Mouse (Mus musculus): ENCODE data around the gene Rnd2. TPM values are rescaled to one million over a fixed set of nuclear protein-coding genes. Genes with fewer than 3 reads are reported as not detected.
"Not testable (repeated sequence)": the region's sequence is repeated elsewhere in the genome, so short reads cannot be mapped to it uniquely, and the experiment has no call there.

Rnd2 gene
- polyA plus RNA-seq, 1 experiment from 2014 or later: 10.3 TPM

GRCm38 (mm10) chr11:101433396-101433795 lies 31.4 kb upstream of the Rnd2 start:
- 91% methylated on average over 13 of the region's 13 CpGs for WGBS
- no peaks in the 10 kb centered on the region for H3K27me3 ChIP-seq (ENCODE audit: insufficient read depth, low read length)
- no peak overlapping the region for H3K9ac ChIP-seq (ENCODE audit: low read depth, low read length)
- no peak overlapping the region for H3K4me2 ChIP-seq (ENCODE audit: low read length)
- TF ChIP-seq CTCF (IDR thresholded peaks at IDR 0.05; ENCODE audit: low read depth): no peak
- H3K27ac ChIP-seq: no peak overlapping the region
- no peak overlapping the region for H3K4me3 ChIP-seq (replicated peaks; ENCODE audit: low read depth, low read length)
- DNase-seq (ENCODE audit: low spot score) (no peak), ATAC-seq (replicated peaks; ENCODE audit: low FRiP score, low read depth) (no peak)
- H3K4me1 ChIP-seq (replicated peaks; ENCODE audit: insufficient read depth, low read length): no peaks in the 10 kb centered on the region
- H3K36me3 ChIP-seq (ENCODE audit: insufficient read depth, low read length): peaks cover 49% of the 10 kb centered on the region
- no peaks in the 10 kb centered on the region for H3K9me3 ChIP-seq (replicated peaks; ENCODE audit: low read length)

- Histone ChIP-seq H3K27ac (no peak overlapping the region), H3K9ac (ENCODE audit: low read depth, low read length) (no peak overlapping the region), H3K4me1 (replicated peaks; ENCODE audit: insufficient read depth, low read length) (no peaks in the 10 kb centered on the region), H3K9me3 (replicated peaks; ENCODE audit: low read length) (no peaks in the 10 kb centered on the region), H3K36me3 (ENCODE audit: insufficient read depth, low read length) (peaks cover 38% of the 10 kb centered on the region), H3K27me3 (ENCODE audit: insufficient read depth, low read length) (no peaks in the 10 kb centered on the region), H3K4me2 (ENCODE audit: low read length) (no peak overlapping the region), H3K4me3 (replicated peaks; ENCODE audit: low read depth, low read length) (no peak overlapping the region)
- 87% methylated on average over 4 of the region's 4 CpGs for WGBS
- ATAC-seq (replicated peaks; ENCODE audit: low FRiP score, low read depth) (no peak), DNase-seq (ENCODE audit: low spot score) (no peak)
- no peak for TF ChIP-seq CTCF (IDR thresholded peaks at IDR 0.05; ENCODE audit: low read depth)
Measured at GRCm38 (mm10) chr11:101435831-101436230, 29.0 kb upstream of the Rnd2 start.

GRCm38 (mm10) chr11:101436916-101437315 lies 27.9 kb upstream of the Rnd2 start:
- no peak overlapping the region for H3K9ac ChIP-seq (ENCODE audit: low read depth, low read length)
- ATAC-seq (replicated peaks; ENCODE audit: low FRiP score, low read depth) (no peak), DNase-seq (ENCODE audit: low spot score) (no peak)
- H3K27me3 ChIP-seq (ENCODE audit: insufficient read depth, low read length): no peaks in the 10 kb centered on the region
- no peaks in the 10 kb centered on the region for H3K9me3 ChIP-seq (replicated peaks; ENCODE audit: low read length)
- peaks cover 30% of the 10 kb centered on the region for H3K36me3 ChIP-seq (ENCODE audit: insufficient read depth, low read length)
- whole genome bisulfite sequencing: 86% methylated on average over 4 of the region's 4 CpGs
- H3K4me3 ChIP-seq (replicated peaks; ENCODE audit: low read depth, low read length): no peak overlapping the region
- no peak overlapping the region for H3K27ac ChIP-seq
- TF ChIP-seq CTCF (IDR thresholded peaks at IDR 0.05; ENCODE audit: low read depth): no peak
- H3K4me2 ChIP-seq (ENCODE audit: low read length): no peak overlapping the region
- no peaks in the 10 kb centered on the region for H3K4me1 ChIP-seq (replicated peaks; ENCODE audit: insufficient read depth, low read length)

- peaks cover 22% of the 10 kb centered on the region for H3K36me3 ChIP-seq (ENCODE audit: insufficient read depth, low read length)
Measured at GRCm38 (mm10) chr11:101438006-101438405, 26.8 kb upstream of the Rnd2 start.

GRCm38 (mm10) chr11:101441450-101442126 lies 23.2 kb upstream of the Rnd2 start:
- peak overlapping the region; percentile 23; the same call in 1 of the 2 replicates for H3K4me3 ChIP-seq (replicated peaks; ENCODE audit: low read depth, low read length)
- ATAC-seq (replicated peaks; ENCODE audit: low FRiP score, low read depth); H3K4me1 ChIP-seq (replicated peaks; ENCODE audit: insufficient read depth, low read length); H3K27ac ChIP-seq; H3K27me3 ChIP-seq (ENCODE audit: insufficient read depth, low read length); H3K9ac ChIP-seq (ENCODE audit: low read depth, low read length); DNase-seq (ENCODE audit: low spot score); H3K9me3 ChIP-seq (replicated peaks; ENCODE audit: low read length): not testable (repeated sequence)
- peak overlapping the region; percentile 49; the same call in 1 of the 2 replicates for H3K4me2 ChIP-seq (ENCODE audit: low read length)
- peaks cover 17% of the 10 kb centered on the region for H3K36me3 ChIP-seq (ENCODE audit: insufficient read depth, low read length)
- WGBS: 36% methylated on average over 15 of the region's 15 CpGs

More at GRCm38 (mm10) chr11:101438006-101438405, 26.8 kb upstream of the Rnd2 start:
- H3K9me3 ChIP-seq (replicated peaks; ENCODE audit: low read length); H3K4me2 ChIP-seq (ENCODE audit: low read length); ATAC-seq (replicated peaks; ENCODE audit: low FRiP score, low read depth); H3K27me3 ChIP-seq (ENCODE audit: insufficient read depth, low read length); H3K9ac ChIP-seq (ENCODE audit: low read depth, low read length); DNase-seq (ENCODE audit: low spot score); H3K27ac ChIP-seq; H3K4me3 ChIP-seq (replicated peaks; ENCODE audit: low read depth, low read length); H3K4me1 ChIP-seq (replicated peaks; ENCODE audit: insufficient read depth, low read length): not testable (repeated sequence)
- WGBS: 52% methylated on average over 3 of the region's 3 CpGs

- Histone ChIP-seq H3K9ac (ENCODE audit: low read depth, low read length) (peak within 1 kb of the TSS; percentile 95), H3K4me2 (ENCODE audit: low read length) (peak within 1 kb of the TSS; percentile 87), H3K36me3 (ENCODE audit: insufficient read depth, low read length) (peaks cover 17% of the 10 kb centered on the region), H3K4me3 (replicated peaks; ENCODE audit: low read depth, low read length) (peak within 1 kb of the TSS; percentile 87), H3K27ac (peak within 1 kb of the TSS; percentile 92), H3K4me1 (replicated peaks; ENCODE audit: insufficient read depth, low read length) (peaks cover 3% of the 10 kb centered on the region; the same call in 1 of the 2 replicates), H3K27me3 (ENCODE audit: insufficient read depth, low read length) (no peaks in the 10 kb centered on the region), H3K9me3 (replicated peaks; ENCODE audit: low read length) (no peaks in the 10 kb centered on the region)
- ATAC-seq (replicated peaks; ENCODE audit: low FRiP score, low read depth) (peak; percentile 98), DNase-seq (ENCODE audit: low spot score) (peak; percentile 100)
- peak; percentile 85; the same call in 1 of the 2 replicates for TF ChIP-seq CTCF (IDR thresholded peaks at IDR 0.05; ENCODE audit: low read depth)
- WGBS: under 1% methylated on average over 42 of the region's 42 CpGs
Measured at GRCm38 (mm10) chr11:101442127-101442693, 22.6 kb upstream of the Rnd2 start, which contains the start of gene Rpl27. Rpl27 (plus strand) TSS chr11:101442298.

Measured in kidney, postnatal 0 days (tissue).